In genomic region chr19:42461353-42461752, GRCm38 (mm10) we compare ENCODE assay signal across 12 mouse cellular contexts. TPM values are rescaled to one million over a fixed set of nuclear protein-coding genes. Genes with fewer than 3 reads are reported as not detected.
A peak's percentile ranks its signal among the peaks of the same experiment; 100 is the strongest.
DNase-seq lines count a peak whose midpoint lies in the region; ATAC-seq and TF ChIP-seq lines count a peak whose summit lies in the region.
"Had no signal": no experiment of that assay in that cellular context is flagged by ENCODE, and none has a peak within 500 bp of the region (broad histone marks: within the 10 kb centered on the region; RNA-seq: fewer than 3 reads in every experiment).

No protein-coding gene starts in this region.

- TF ChIP-seq CTCF in liver, embryonic 14.5 days (IDR thresholded peaks at IDR 0.05; ENCODE audit: low read depth) = no peak

- no peak overlapping the region for H3K9ac ChIP-seq in forebrain, embryonic 15.5 days (replicated peaks)
- H3K9ac ChIP-seq in forebrain, embryonic 12.5 days = no peak overlapping the region
- H3K9ac ChIP-seq in liver, embryonic 11.5 days (ENCODE audit: low read depth, low read length) = no peak overlapping the region
- H3K9ac ChIP-seq in liver, embryonic 14.5 days (replicated peaks) = no peak overlapping the region
- H3K9ac ChIP-seq in stomach, embryonic 14.5 days (replicated peaks; ENCODE audit: low read depth, low read length) = no peak overlapping the region
- H3K9ac ChIP-seq: heart, embryonic 15.5 days had no signal

- H3K9me3 ChIP-seq in forebrain, embryonic 15.5 days = no peaks in the 10 kb centered on the region
- H3K9me3 ChIP-seq in forebrain, embryonic 12.5 days = no peaks in the 10 kb centered on the region
- H3K9me3 ChIP-seq in liver, embryonic 11.5 days (ENCODE audit: control insufficient read depth, low read length) = no peaks in the 10 kb centered on the region
- H3K9me3 ChIP-seq in liver, embryonic 14.5 days (ENCODE audit: control insufficient read depth, low read length) = no peaks in the 10 kb centered on the region
- H3K9me3 ChIP-seq in stomach, embryonic 14.5 days (ENCODE audit: control insufficient read depth, low read depth, low read length) = no peaks in the 10 kb centered on the region
- H3K9me3 ChIP-seq: heart, embryonic 15.5 days had no signal

- H3K4me3 ChIP-seq in forebrain, embryonic 15.5 days = no peak overlapping the region
- H3K4me3 ChIP-seq in forebrain, embryonic 12.5 days (replicated peaks) = no peak overlapping the region
- H3K4me3 ChIP-seq in liver, embryonic 11.5 days (ENCODE audit: low read depth, low read length) = no peak overlapping the region
- no peak overlapping the region for H3K4me3 ChIP-seq in liver, embryonic 14.5 days (ENCODE audit: insufficient read depth in 1 of 2, low read depth in 2 of 2, low read length in 2 of 2)
- no peak overlapping the region for H3K4me3 ChIP-seq in stomach, embryonic 14.5 days (ENCODE audit: low read depth, low read length)
- H3K4me3 ChIP-seq: heart, embryonic 15.5 days had no signal

- no peaks in the 10 kb centered on the region for H3K36me3 ChIP-seq in forebrain, embryonic 15.5 days
- H3K36me3 ChIP-seq in forebrain, embryonic 12.5 days (replicated peaks) = no peaks in the 10 kb centered on the region
- no peaks in the 10 kb centered on the region for H3K36me3 ChIP-seq in liver, embryonic 11.5 days (ENCODE audit: control insufficient read depth, insufficient read depth, low read length)
- no peaks in the 10 kb centered on the region for H3K36me3 ChIP-seq in liver, embryonic 14.5 days (replicated peaks; ENCODE audit: control insufficient read depth, insufficient read depth, low read depth)
- no peaks in the 10 kb centered on the region for H3K36me3 ChIP-seq in stomach, embryonic 14.5 days (ENCODE audit: control insufficient read depth, insufficient read depth, low read length)
- H3K36me3 ChIP-seq: heart, embryonic 15.5 days had no signal

- no peak for DNase-seq in liver, embryonic 11.5 days (ENCODE audit: low spot score)
- DNase-seq in liver = no peak
- DNase-seq in liver, embryonic 14.5 days (ENCODE audit: low read depth in 3 of 3, low spot score in 3 of 3) = no peak
- DNase-seq in adrenal gland, adult (ENCODE audit: inconsistent age in 2 of 2, low spot score in 1 of 2) = no peak
- DNase-seq in urinary bladder, postnatal 14 days (ENCODE audit: low spot score) = no peak
- DNase-seq: adrenal gland, postnatal 25 days; kidney, adult 9 months; lung, postnatal 14 days had no signal

- 0 out of 2 replicates have a peak overlapping the region, but pooled peaks have one; percentile 8 for H3K27ac ChIP-seq in forebrain, embryonic 15.5 days (replicated peaks)
- H3K27ac ChIP-seq in forebrain, embryonic 12.5 days = no peak overlapping the region
- no peak overlapping the region for H3K27ac ChIP-seq in liver, embryonic 11.5 days (ENCODE audit: low read depth, low read length)
- H3K27ac ChIP-seq in liver, embryonic 14.5 days = no peak overlapping the region
- H3K27ac ChIP-seq in stomach, embryonic 14.5 days (ENCODE audit: low read length) = no peak overlapping the region
- H3K27ac ChIP-seq: heart, embryonic 15.5 days had no signal

- no peak for TF ChIP-seq EP300 in liver, embryonic 14.5 days (IDR thresholded peaks at IDR 0.05; ENCODE audit: low read depth)

- no peak overlapping the region for H3K4me2 ChIP-seq in forebrain, embryonic 15.5 days (replicated peaks)
- H3K4me2 ChIP-seq in forebrain, embryonic 12.5 days = no peak overlapping the region
- peak overlapping the region; percentile 23 for H3K4me2 ChIP-seq in liver, embryonic 11.5 days
- peak overlapping the region; percentile 3; the same call in 1 of the 2 replicates for H3K4me2 ChIP-seq in liver, embryonic 14.5 days (ENCODE audit: low read depth)
- peak overlapping the region; percentile 16; the same call in 1 of the 2 replicates for H3K4me2 ChIP-seq in stomach, embryonic 14.5 days (replicated peaks; ENCODE audit: low read depth, low read length)
- H3K4me2 ChIP-seq: heart, embryonic 15.5 days had no signal

- H3K4me1 ChIP-seq in forebrain, embryonic 15.5 days = 0 out of 2 replicates have a peak, but pooled peaks cover 2% of the 10 kb centered on the region
- peaks cover 11% of the 10 kb centered on the region; the same call in 1 of the 2 replicates for H3K4me1 ChIP-seq in forebrain, embryonic 12.5 days
- H3K4me1 ChIP-seq in liver, embryonic 11.5 days (replicated peaks; ENCODE audit: control insufficient read depth, insufficient read depth, low read length) = peaks cover 2% of the 10 kb centered on the region
- H3K4me1 ChIP-seq in liver, embryonic 14.5 days (replicated peaks; ENCODE audit: control insufficient read depth in 2 of 2, insufficient read depth in 2 of 2, low read length in 1 of 2) = 0 out of 4 replicates have a peak, but pooled peaks cover 0 to 3% of the 10 kb centered on the region in 2 experiments
- H3K4me1 ChIP-seq in stomach, embryonic 14.5 days (ENCODE audit: control insufficient read depth, insufficient read depth, low read length) = peaks cover 6% of the 10 kb centered on the region; the same call in 1 of the 2 replicates
- H3K4me1 ChIP-seq: heart, embryonic 15.5 days had no signal

- no peaks in the 10 kb centered on the region for H3K27me3 ChIP-seq in forebrain, embryonic 15.5 days
- peaks cover 2% of the 10 kb centered on the region; the same call in 1 of the 2 replicates for H3K27me3 ChIP-seq in forebrain, embryonic 12.5 days
- H3K27me3 ChIP-seq in liver, embryonic 11.5 days (replicated peaks; ENCODE audit: control insufficient read depth, insufficient read depth, low read length) = peaks cover 3% of the 10 kb centered on the region; the same call in 1 of the 2 replicates
- H3K27me3 ChIP-seq in liver, embryonic 14.5 days (ENCODE audit: control insufficient read depth, insufficient read depth, low read length) = no peaks in the 10 kb centered on the region; the same call in 1 of the 2 replicates
- no peaks in the 10 kb centered on the region for H3K27me3 ChIP-seq in stomach, embryonic 14.5 days (ENCODE audit: control insufficient read depth, insufficient read depth, low read length)

- no peak for ATAC-seq in forebrain, embryonic 15.5 days (replicated peaks)
- ATAC-seq in forebrain, embryonic 12.5 days (ENCODE audit: low FRiP score) = no peak
- 0 out of 2 replicates have a peak, but pooled peaks have one; percentile 31 for ATAC-seq in liver, embryonic 11.5 days (replicated peaks; ENCODE audit: low FRiP score)
- no peak for ATAC-seq in liver, embryonic 14.5 days (ENCODE audit: insufficient read depth)
- ATAC-seq in stomach, embryonic 14.5 days (ENCODE audit: insufficient number of reproducible peaks, insufficient read depth, low FRiP score, low read depth) = no peak

- 37% methylated on average over 9 of the region's 9 CpGs for WGBS in forebrain, embryonic 15.5 days
- WGBS in forebrain, embryonic 12.5 days = 40% methylated on average over 9 of the region's 9 CpGs
- 32% methylated on average over 9 of the region's 9 CpGs for WGBS in liver, embryonic 11.5 days
- WGBS in liver, embryonic 14.5 days (ENCODE audit: insufficient replicate concordance) = 26% methylated on average over 9 of the region's 9 CpGs
- whole genome bisulfite sequencing in stomach, embryonic 14.5 days = 23% methylated on average over 9 of the region's 9 CpGs

RNA-seq across cellular contexts. Expression of gene Crtac1, which starts 29.8 kb away (rescaled TPM):
- polyA plus RNA-seq in forebrain, embryonic 15.5 days (2015; fragmentation: Nextera tagmentation; extraction: Ambion mirVana) = 20.4 TPM in 2 replicates
- 8.6 and 9.3 TPM in 2 replicates for polyA plus RNA-seq in forebrain, embryonic 12.5 days (2016; fragmentation: Nextera tagmentation; extraction: Ambion mirVana)
- polyA plus RNA-seq in liver, embryonic 11.5 days (2014; fragmentation: Nextera tagmentation; extraction: Ambion mirVana) = 0.06 and 0.10 TPM in 2 replicates
- 0.03 and 0.06 TPM in 2 replicates for polyA plus RNA-seq in liver, embryonic 14.5 days (2012; rRNA removed)
- polyA plus RNA-seq in liver, embryonic 14.5 days (2014; fragmentation: Nextera tagmentation; extraction: Ambion mirVana) = not detected in 2 replicates
- 3.5 TPM in 2 replicates for polyA plus RNA-seq in stomach, embryonic 14.5 days (2014; fragmentation: Nextera tagmentation; extraction: Ambion mirVana)

RNA-seq across cellular contexts. Expression of gene R3hcc1l, which starts 57.2 kb away (rescaled TPM):
- 15.9 and 16.3 TPM in 2 replicates for polyA plus RNA-seq in forebrain, embryonic 15.5 days (2015; fragmentation: Nextera tagmentation; extraction: Ambion mirVana)
- polyA plus RNA-seq in forebrain, embryonic 12.5 days (2016; fragmentation: Nextera tagmentation; extraction: Ambion mirVana) = 22.9 and 24.8 TPM in 2 replicates
- polyA plus RNA-seq in liver, embryonic 11.5 days (2014; fragmentation: Nextera tagmentation; extraction: Ambion mirVana) = 20.8 and 25.3 TPM in 2 replicates
- polyA plus RNA-seq in liver, embryonic 14.5 days (2012; rRNA removed) = 4.2 and 7.8 TPM in 2 replicates
- 8.6 and 12.2 TPM in 2 replicates for polyA plus RNA-seq in liver, embryonic 14.5 days (2014; fragmentation: Nextera tagmentation; extraction: Ambion mirVana)
- 19.8 and 28.0 TPM in 2 replicates for polyA plus RNA-seq in stomach, embryonic 14.5 days (2014; fragmentation: Nextera tagmentation; extraction: Ambion mirVana)

Comparison
In these comparisons a context has a peak if more than half of its experiments do, and no peak if none do; other contexts are left out.
1. H3K4me2 ChIP-seq: peak in liver, embryonic 11.5 days (single experiment), liver, embryonic 14.5 days (single experiment) and stomach, embryonic 14.5 days (single experiment); none in forebrain, embryonic 15.5 days (single experiment) and forebrain, embryonic 12.5 days (single experiment).